Mouse (Mus musculus): Measurements from ENCODE around the gene Catip. TPM values are rescaled to one million over a fixed set of nuclear protein-coding genes. Genes with fewer than 3 reads are reported as not detected.
A peak's percentile ranks its signal among the peaks of the same experiment; 100 is the strongest.

The Catip gene
- polyA plus RNA-seq, 1 experiment from 2014 or later = 0.55 TPM

GRCm38 (mm10) chr1:74390924-74391748 lies 29.2 kb downstream of the Catip start, which contains the start of gene Ctdsp1:
Gene Ctdsp1, plus strand, starts transcription at chr1:74391509.
- Histone ChIP-seq H3K4me1 (ENCODE audit: control insufficient read depth in 2 of 2, insufficient read depth in 2 of 2, low read length in 2 of 2) (peaks cover 18 to 35% of the 10 kb centered on the region in 2 experiments), H3K36me3 (ENCODE audit: control insufficient read depth, insufficient read depth, low read length) (peaks cover 26% of the 10 kb centered on the region), H3K4me3 (ENCODE audit: control insufficient read depth in 1 of 2, insufficient read depth in 1 of 2, low read depth in 1 of 2, low read length in 2 of 2) (peak within 1 kb of the TSS; percentile 89 to 95), H3K4me2 (ENCODE audit: low read length) (peak within 1 kb of the TSS; percentile 99), H3K27me3 (ENCODE audit: control insufficient read depth, insufficient read depth, low read length) (no peaks in the 10 kb centered on the region), H3K9me3 (ENCODE audit: control insufficient read depth, low read length) (no peaks in the 10 kb centered on the region), H3K9ac (ENCODE audit: low read length) (peak within 1 kb of the TSS; percentile 100), H3K27ac (replicated peaks in 1 of 2; ENCODE audit: control insufficient read depth in 1 of 2, insufficient read depth in 1 of 2, low read depth in 2 of 2, low read length in 2 of 2) (peak within 1 kb of the TSS; percentile 96 to 100)
- 4% methylated on average over 50 of the region's 51 CpGs for WGBS
- ATAC-seq (ENCODE audit: insufficient number of reproducible peaks, insufficient read depth, low FRiP score, low read depth) = peak; percentile 62

DNA sequence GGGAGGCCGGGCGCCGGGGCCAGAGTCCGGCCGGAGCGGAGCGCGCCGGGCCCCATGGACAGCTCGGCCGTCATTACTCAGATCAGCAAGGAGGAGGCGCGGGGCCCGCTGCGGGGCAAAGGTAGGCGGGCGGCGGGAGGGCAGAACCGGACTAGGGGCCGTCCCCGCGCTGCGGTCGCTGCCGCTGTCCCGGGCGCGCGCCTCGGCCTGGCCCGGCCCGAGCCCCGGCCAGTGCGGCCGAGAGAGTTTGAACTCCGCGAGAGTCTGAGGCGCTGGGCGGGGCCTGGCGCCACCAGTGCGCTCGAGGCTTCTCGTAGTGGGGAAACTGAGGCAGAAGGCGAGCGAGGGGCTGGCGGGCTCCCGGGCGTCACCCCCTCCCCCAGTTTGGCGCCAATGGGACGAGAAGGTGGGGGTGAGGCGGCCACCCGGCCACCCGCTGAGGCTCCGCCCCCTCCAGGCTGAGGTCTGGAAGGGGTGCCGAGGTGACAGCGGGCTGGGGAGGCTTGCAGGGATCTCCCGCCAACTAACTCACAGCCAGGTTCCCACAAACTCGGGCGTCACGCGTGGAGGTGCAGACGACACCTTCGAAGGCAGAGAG lies 30.0 kb downstream of the Catip start:
- Histone ChIP-seq H3K27ac (replicated peaks in 1 of 2; ENCODE audit: control insufficient read depth in 1 of 2, insufficient read depth in 1 of 2, low read depth in 2 of 2, low read length in 2 of 2) (peak overlapping the region; percentile 96 to 100), H3K4me3 (ENCODE audit: control insufficient read depth in 1 of 2, insufficient read depth in 1 of 2, low read depth in 1 of 2, low read length in 2 of 2) (peak overlapping the region; percentile 89 to 95), H3K9me3 (ENCODE audit: control insufficient read depth, low read length) (no peaks in the 10 kb centered on the region), H3K9ac (ENCODE audit: low read length) (peak overlapping the region; percentile 100), H3K36me3 (ENCODE audit: control insufficient read depth, insufficient read depth, low read length) (peaks cover 26% of the 10 kb centered on the region), H3K4me1 (ENCODE audit: control insufficient read depth in 2 of 2, insufficient read depth in 2 of 2, low read length in 2 of 2) (peaks cover 22 to 39% of the 10 kb centered on the region in 2 experiments), H3K4me2 (ENCODE audit: low read length) (peak overlapping the region; percentile 99), H3K27me3 (ENCODE audit: control insufficient read depth, insufficient read depth, low read length) (no peaks in the 10 kb centered on the region)
- under 1% methylated on average over 53 of the region's 63 CpGs for WGBS
- peak; percentile 42 for ATAC-seq (ENCODE audit: insufficient number of reproducible peaks, insufficient read depth, low FRiP score, low read depth)

DNA sequence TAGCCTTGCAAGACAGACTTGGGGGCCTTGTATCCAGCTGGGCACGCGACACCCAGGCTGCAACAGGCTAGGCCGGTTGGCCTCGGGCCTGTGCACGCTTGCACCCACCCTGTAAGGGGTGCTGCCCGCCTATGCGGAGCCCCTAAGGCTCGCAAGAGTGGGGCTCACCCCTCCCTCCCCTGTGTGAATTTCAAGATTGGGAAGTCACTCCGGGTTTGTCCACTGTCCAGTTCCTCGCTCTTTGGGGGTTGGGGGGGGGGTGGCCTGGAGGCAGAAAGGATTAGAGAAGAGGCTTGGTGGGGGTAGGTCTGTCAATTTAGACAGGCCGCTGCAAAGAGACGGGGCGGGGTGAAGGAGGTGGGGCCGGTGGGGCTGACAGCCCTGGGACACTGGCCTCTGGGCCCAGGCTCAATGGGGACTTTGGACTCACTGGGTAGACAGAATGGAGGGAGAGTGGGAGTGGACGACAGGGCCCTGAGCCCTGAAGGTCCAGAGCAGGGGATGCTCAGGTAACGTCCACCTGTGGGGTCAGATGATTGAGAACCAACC lies 30.6 kb downstream of the Catip start:
- Histone ChIP-seq H3K9ac (ENCODE audit: low read length) (peak overlapping the region; percentile 100), H3K4me1 (ENCODE audit: control insufficient read depth in 2 of 2, insufficient read depth in 2 of 2, low read length in 2 of 2) (peaks cover 21 to 36% of the 10 kb centered on the region in 2 experiments), H3K4me3 (ENCODE audit: control insufficient read depth in 1 of 2, insufficient read depth in 1 of 2, low read depth in 1 of 2, low read length in 2 of 2) (peak overlapping the region; percentile 89 to 95), H3K4me2 (ENCODE audit: low read length) (peak overlapping the region; percentile 99), H3K27me3 (ENCODE audit: control insufficient read depth, insufficient read depth, low read length) (no peaks in the 10 kb centered on the region), H3K36me3 (ENCODE audit: control insufficient read depth, insufficient read depth, low read length) (peaks cover 26% of the 10 kb centered on the region), H3K27ac (replicated peaks in 1 of 2; ENCODE audit: control insufficient read depth in 1 of 2, insufficient read depth in 1 of 2, low read depth in 2 of 2, low read length in 2 of 2) (peak overlapping the region; percentile 96 to 100), H3K9me3 (ENCODE audit: control insufficient read depth, low read length) (no peaks in the 10 kb centered on the region)
- ATAC-seq (ENCODE audit: insufficient number of reproducible peaks, insufficient read depth, low FRiP score, low read depth) = no peak
- WGBS = 2% methylated on average over 14 of the region's 16 CpGs

DNA sequence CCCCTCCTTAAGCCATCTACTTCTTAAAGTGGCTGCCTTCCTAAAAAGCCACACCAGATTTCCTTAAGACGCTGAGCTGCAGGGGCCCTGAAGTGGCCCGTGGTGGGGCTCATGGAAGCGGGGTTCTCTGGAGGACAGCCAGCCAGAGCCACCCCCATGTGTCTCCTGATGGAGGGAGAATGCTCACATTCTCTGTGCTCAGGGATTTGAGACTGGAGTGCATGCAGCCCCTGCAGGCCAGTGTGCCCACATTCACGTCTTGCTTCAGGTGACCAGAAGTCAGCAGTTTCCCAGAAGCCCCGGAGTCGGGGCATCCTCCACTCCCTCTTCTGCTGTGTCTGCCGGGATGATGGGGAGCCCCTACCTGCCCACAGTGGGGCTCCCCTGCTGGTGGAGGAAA lies 31.1 kb downstream of the Catip start:
- WGBS = 49% methylated on average over 7 of the region's 7 CpGs

DNA sequence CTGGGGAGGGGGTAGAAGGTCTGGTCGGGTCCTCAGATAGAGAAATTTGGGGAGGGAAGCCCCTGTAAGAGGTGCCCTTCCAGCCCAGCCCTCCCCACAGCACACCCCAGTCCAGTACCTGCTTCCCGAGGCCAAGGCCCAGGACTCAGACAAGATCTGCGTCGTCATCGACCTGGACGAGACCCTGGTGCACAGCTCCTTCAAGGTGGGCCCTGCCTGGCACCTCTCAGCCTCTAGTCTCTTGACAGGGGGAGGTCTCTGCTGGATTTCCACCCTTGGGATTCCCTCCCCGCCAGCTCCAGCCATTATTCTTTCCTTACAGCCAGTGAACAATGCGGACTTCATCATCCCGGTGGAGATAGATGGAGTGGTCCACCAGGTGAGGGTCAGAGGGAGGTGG lies 31.8 kb downstream of the Catip start:
- H3K4me3 ChIP-seq (ENCODE audit: control insufficient read depth in 1 of 2, insufficient read depth in 1 of 2, low read depth in 1 of 2, low read length in 2 of 2) = no peak overlapping the region
- ATAC-seq (ENCODE audit: insufficient number of reproducible peaks, insufficient read depth, low FRiP score, low read depth) = no peak
- WGBS = 88% methylated on average over 9 of the region's 9 CpGs
- H3K36me3 ChIP-seq (ENCODE audit: control insufficient read depth, insufficient read depth, low read length) = peaks cover 26% of the 10 kb centered on the region
- H3K4me2 ChIP-seq (ENCODE audit: low read length) = no peak overlapping the region
- H3K27ac ChIP-seq (replicated peaks in 1 of 2; ENCODE audit: control insufficient read depth in 1 of 2, insufficient read depth in 1 of 2, low read depth in 2 of 2, low read length in 2 of 2) = no peak overlapping the region
- no peaks in the 10 kb centered on the region for H3K9me3 ChIP-seq (ENCODE audit: control insufficient read depth, low read length)
- peaks cover 19 to 33% of the 10 kb centered on the region in 2 experiments for H3K4me1 ChIP-seq (ENCODE audit: control insufficient read depth in 2 of 2, insufficient read depth in 2 of 2, low read length in 2 of 2)
- H3K27me3 ChIP-seq (ENCODE audit: control insufficient read depth, insufficient read depth, low read length) = no peaks in the 10 kb centered on the region
- H3K9ac ChIP-seq (ENCODE audit: low read length) = peak overlapping the region; percentile 100

More for the DNA sequence above, 31.1 kb downstream of the Catip start:
- Histone ChIP-seq H3K9me3 (ENCODE audit: control insufficient read depth, low read length) (no peaks in the 10 kb centered on the region), H3K9ac (ENCODE audit: low read length) (peak overlapping the region; percentile 100), H3K27ac (replicated peaks in 1 of 2; ENCODE audit: control insufficient read depth in 1 of 2, insufficient read depth in 1 of 2, low read depth in 2 of 2, low read length in 2 of 2) (peak overlapping the region in 1 of 2 experiments; percentile 100; a peak in 2 of 4 replicates), H3K4me3 (ENCODE audit: control insufficient read depth in 1 of 2, insufficient read depth in 1 of 2, low read depth in 1 of 2, low read length in 2 of 2) (peak overlapping the region; percentile 89 to 95), H3K4me2 (ENCODE audit: low read length) (peak overlapping the region; percentile 99), H3K27me3 (ENCODE audit: control insufficient read depth, insufficient read depth, low read length) (no peaks in the 10 kb centered on the region), H3K36me3 (ENCODE audit: control insufficient read depth, insufficient read depth, low read length) (peaks cover 26% of the 10 kb centered on the region), H3K4me1 (ENCODE audit: control insufficient read depth in 2 of 2, insufficient read depth in 2 of 2, low read length in 2 of 2) (peaks cover 19 to 33% of the 10 kb centered on the region in 2 experiments)
- ATAC-seq (ENCODE audit: insufficient number of reproducible peaks, insufficient read depth, low FRiP score, low read depth) = no peak

DNA sequence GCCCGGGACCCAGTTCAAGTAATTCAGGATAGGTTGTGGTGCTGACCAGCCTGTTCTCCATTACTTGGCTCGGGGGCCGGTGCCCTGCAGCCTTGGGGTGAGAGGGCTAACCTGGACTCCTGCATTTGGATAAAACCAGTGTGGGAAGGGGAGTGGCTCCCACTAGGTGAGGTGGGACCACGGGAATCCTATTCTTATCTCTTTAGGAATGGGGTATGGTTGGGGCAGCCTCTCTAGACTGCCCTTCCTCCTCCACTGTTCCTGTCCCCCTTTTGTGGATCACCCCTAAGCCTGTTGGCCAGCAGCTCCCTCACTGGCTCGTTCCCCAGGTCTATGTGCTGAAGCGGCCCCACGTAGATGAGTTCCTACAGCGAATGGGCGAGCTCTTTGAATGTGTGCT lies 32.4 kb downstream of the Catip start:
- no peaks in the 10 kb centered on the region for H3K27me3 ChIP-seq (ENCODE audit: control insufficient read depth, insufficient read depth, low read length)
- ATAC-seq (ENCODE audit: insufficient number of reproducible peaks, insufficient read depth, low FRiP score, low read depth) = no peak
- H3K36me3 ChIP-seq (ENCODE audit: control insufficient read depth, insufficient read depth, low read length) = peaks cover 26% of the 10 kb centered on the region
- no peak overlapping the region for H3K4me2 ChIP-seq (ENCODE audit: low read length)
- peaks cover 17 to 33% of the 10 kb centered on the region in 2 experiments for H3K4me1 ChIP-seq (ENCODE audit: control insufficient read depth in 2 of 2, insufficient read depth in 2 of 2, low read length in 2 of 2)
- no peaks in the 10 kb centered on the region for H3K9me3 ChIP-seq (ENCODE audit: control insufficient read depth, low read length)
- WGBS = 85% methylated on average over 9 of the region's 9 CpGs
- H3K4me3 ChIP-seq (ENCODE audit: control insufficient read depth in 1 of 2, insufficient read depth in 1 of 2, low read depth in 1 of 2, low read length in 2 of 2) = no peak overlapping the region
- H3K27ac ChIP-seq (replicated peaks in 1 of 2; ENCODE audit: control insufficient read depth in 1 of 2, insufficient read depth in 1 of 2, low read depth in 2 of 2, low read length in 2 of 2) = no peak overlapping the region
- H3K9ac ChIP-seq (ENCODE audit: low read length) = no peak overlapping the region

DNA sequence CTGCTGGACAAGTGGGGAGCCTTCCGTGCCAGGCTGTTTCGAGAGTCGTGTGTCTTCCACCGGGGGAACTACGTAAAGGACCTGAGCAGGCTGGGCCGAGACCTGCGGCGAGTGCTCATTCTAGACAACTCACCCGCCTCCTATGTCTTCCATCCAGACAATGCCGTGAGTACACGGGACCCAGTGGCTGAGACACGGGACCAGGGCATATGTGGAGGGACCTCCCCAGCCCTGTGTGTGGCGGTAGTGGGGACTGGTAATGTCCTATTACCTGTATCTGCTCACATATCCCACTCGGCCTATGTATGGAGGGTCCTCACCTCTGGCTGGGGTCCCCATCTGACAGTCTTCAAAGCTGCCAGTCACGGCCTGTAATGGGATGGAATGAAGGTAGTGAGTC lies 33.0 kb downstream of the Catip start:
- Histone ChIP-seq H3K4me3 (ENCODE audit: control insufficient read depth in 1 of 2, insufficient read depth in 1 of 2, low read depth in 1 of 2, low read length in 2 of 2) (no peak overlapping the region), H3K9ac (ENCODE audit: low read length) (no peak overlapping the region), H3K4me1 (ENCODE audit: control insufficient read depth in 2 of 2, insufficient read depth in 2 of 2, low read length in 2 of 2) (peaks cover 13 to 28% of the 10 kb centered on the region in 2 experiments), H3K9me3 (ENCODE audit: control insufficient read depth, low read length) (no peaks in the 10 kb centered on the region), H3K27me3 (ENCODE audit: control insufficient read depth, insufficient read depth, low read length) (no peaks in the 10 kb centered on the region), H3K4me2 (ENCODE audit: low read length) (no peak overlapping the region), H3K36me3 (ENCODE audit: control insufficient read depth, insufficient read depth, low read length) (peaks cover 26% of the 10 kb centered on the region), H3K27ac (replicated peaks in 1 of 2; ENCODE audit: control insufficient read depth in 1 of 2, insufficient read depth in 1 of 2, low read depth in 2 of 2, low read length in 2 of 2) (no peak overlapping the region)
- ATAC-seq (ENCODE audit: insufficient number of reproducible peaks, insufficient read depth, low FRiP score, low read depth) = no peak
- WGBS = 91% methylated on average over 15 of the region's 15 CpGs

Measured in heart, embryonic 14.5 days (tissue).